ENCODE assay signal across 8 mouse cellular contexts in genomic region chr5:65038811-65039571, GRCm38 (mm10). TPM values are rescaled to one million over a fixed set of nuclear protein-coding genes. Genes with fewer than 3 reads are reported as not detected.
DNase-seq lines count a peak whose midpoint lies in the region; ATAC-seq lines count a peak whose summit lies in the region.
"Had no signal": no experiment of that assay in that cellular context is flagged by ENCODE, and none has a peak within 500 bp of the region (broad histone marks: within the 10 kb centered on the region; RNA-seq: fewer than 3 reads in every experiment).

No protein-coding gene starts in this region.

- WGBS in heart, embryonic 13.5 days: 68% methylated on average over 11 of the region's 11 CpGs
- WGBS in hindbrain, embryonic 14.5 days: 78% methylated on average over 11 of the region's 11 CpGs

- no peaks in the 10 kb centered on the region for H3K9me3 ChIP-seq in heart, embryonic 13.5 days
- H3K9me3 ChIP-seq in hindbrain, embryonic 14.5 days (ENCODE audit: control insufficient read depth, low read length): no peaks in the 10 kb centered on the region
- H3K9me3 ChIP-seq: embryonic facial prominence, embryonic 15.5 days had no signal

- H3K27me3 ChIP-seq in heart, embryonic 13.5 days (replicated peaks): no peaks in the 10 kb centered on the region
- H3K27me3 ChIP-seq in hindbrain, embryonic 14.5 days (ENCODE audit: control insufficient read depth, insufficient read depth, low read length): no peaks in the 10 kb centered on the region
- H3K27me3 ChIP-seq: embryonic facial prominence, embryonic 15.5 days had no signal

- peak; percentile 78 for DNase-seq in Muller cell, postnatal 12 days (ENCODE audit: inconsistent ontology term)
- peak; percentile 72 for DNase-seq in adrenal gland, adult 8-10 months
- DNase-seq in kidney, postnatal 25 days: peak; percentile 45 to 54
- no peak for DNase-seq in T-cell, adult 2 months (ENCODE audit: low spot score)
- no peak for DNase-seq in layer of hippocampus, adult 9-11 months
- DNase-seq in hindbrain, embryonic 14.5 days (ENCODE audit: low spot score): no peak

- peaks cover 10% of the 10 kb centered on the region for H3K4me1 ChIP-seq in heart, embryonic 13.5 days
- H3K4me1 ChIP-seq in hindbrain, embryonic 14.5 days (replicated peaks; ENCODE audit: control insufficient read depth, insufficient read depth, low read length): peaks cover 6% of the 10 kb centered on the region; the same call in 1 of the 2 replicates

- H3K4me3 ChIP-seq in heart, embryonic 13.5 days: no peak overlapping the region
- no peak overlapping the region for H3K4me3 ChIP-seq in hindbrain, embryonic 14.5 days (replicated peaks; ENCODE audit: low read length)
- H3K4me3 ChIP-seq: embryonic facial prominence, embryonic 15.5 days had no signal

- no peak overlapping the region for H3K9ac ChIP-seq in heart, embryonic 13.5 days
- no peak overlapping the region for H3K9ac ChIP-seq in hindbrain, embryonic 14.5 days
- H3K9ac ChIP-seq: embryonic facial prominence, embryonic 15.5 days had no signal

- H3K36me3 ChIP-seq in heart, embryonic 13.5 days: peaks cover 60% of the 10 kb centered on the region
- no peaks in the 10 kb centered on the region for H3K36me3 ChIP-seq in hindbrain, embryonic 14.5 days (replicated peaks; ENCODE audit: control insufficient read depth, insufficient read depth)

- H3K4me2 ChIP-seq in heart, embryonic 13.5 days: no peak overlapping the region; the same call in 1 of the 2 replicates
- no peak overlapping the region for H3K4me2 ChIP-seq in hindbrain, embryonic 14.5 days (replicated peaks)
- H3K4me2 ChIP-seq: embryonic facial prominence, embryonic 15.5 days had no signal

- ATAC-seq in heart, embryonic 13.5 days (ENCODE audit: extremely low read depth, insufficient number of reproducible peaks, low FRiP score, low TSS enrichment): no peak
- ATAC-seq in hindbrain, embryonic 14.5 days (ENCODE audit: low FRiP score): no peak

- H3K27ac ChIP-seq in heart, embryonic 13.5 days (replicated peaks): peak overlapping the region; percentile 50
- H3K27ac ChIP-seq in hindbrain, embryonic 14.5 days: no peak overlapping the region
- H3K27ac ChIP-seq: embryonic facial prominence, embryonic 15.5 days had no signal

RNA-seq across cellular contexts. Expression of gene Tmem156, which starts 52.9 kb away (rescaled TPM):
- under 1 TPM; 0.42 to 0.89 (median 0.73) TPM for total RNA-seq in adrenal gland, adult 8-10 months (2022)
- polyA plus RNA-seq in heart, embryonic 13.5 days (2015; fragmentation: Nextera tagmentation; extraction: Ambion mirVana): 0.19 TPM in 1 of 2 replicates, not detected in the other
- polyA plus RNA-seq in hindbrain, embryonic 14.5 days (2014; fragmentation: Nextera tagmentation; extraction: Ambion mirVana): not detected in 2 replicates

Comparison
In these comparisons a context has a peak if more than half of its experiments do, and no peak if none do; other contexts are left out.
1. DNase-seq: peak in Muller cell, postnatal 12 days (single experiment), adrenal gland, adult 8-10 months (single experiment) and kidney, postnatal 25 days (2 of 2); none in T-cell, adult 2 months (single experiment), layer of hippocampus, adult 9-11 months (single experiment) and hindbrain, embryonic 14.5 days (single experiment).